Mouse (Mus musculus) forebrain, embryonic 15.5 days (tissue): ENCODE data around the gene Rasal2. TPM values are rescaled to one million over a fixed set of nuclear protein-coding genes. Genes with fewer than 3 reads are reported as not detected.
"Not testable (repeated sequence)": the region's sequence is repeated elsewhere in the genome, so short reads cannot be mapped to it uniquely, and the experiment has no call there.

Experiments used
- ATAC-seq: fragments of 200-750 bp; cut with Nextera tagmentation; replicated peaks from 2 replicates; pipeline ENCODE4 v1.8.0; 2017; ENCODE audit warnings: mild to moderate bottlenecking, moderate TSS enrichment, moderate library complexity
- H3K27ac ChIP-seq: fragments of 300-500 bp; sonication (generic); replicated peaks from 2 replicates; pipeline ENCODE4 v1.5.1; 2015; ENCODE audit warnings: mild to moderate bottlenecking, inconsistent platforms
- H3K27me3 ChIP-seq: fragments of 300-500 bp; sonication (generic); 2 replicates; pipeline ENCODE4 v1.6.1; 2015; ENCODE audit warnings: inconsistent platforms
- H3K36me3 ChIP-seq: fragments of 300-500 bp; sonication (generic); 2 replicates; pipeline ENCODE4 v1.6.1; 2015; ENCODE audit warnings: mild to moderate bottlenecking, inconsistent platforms
- H3K4me1 ChIP-seq: fragments of 300-500 bp; sonication (generic); 2 replicates; pipeline ENCODE4 v1.6.1; 2015; ENCODE audit warnings: inconsistent platforms
- H3K4me2 ChIP-seq: fragments of 300-500 bp; sonication (generic); replicated peaks from 2 replicates; pipeline ENCODE4 v1.6.1; 2015; ENCODE audit warnings: mild to moderate bottlenecking, inconsistent platforms
- H3K4me3 ChIP-seq: fragments of 300-500 bp; sonication (generic); 2 replicates; pipeline ENCODE4 v1.5.1; 2015; ENCODE audit warnings: mild to moderate bottlenecking, inconsistent platforms
- H3K9ac ChIP-seq: fragments of 300-500 bp; sonication (generic); replicated peaks from 2 replicates; pipeline ENCODE4 v1.6.1; 2015; ENCODE audit warnings: mild to moderate bottlenecking, inconsistent platforms
- H3K9me3 ChIP-seq: fragments of 300-500 bp; sonication (generic); 2 replicates; pipeline ENCODE4 v1.6.1; 2016; ENCODE audit warnings: inconsistent platforms
- WGBS: fragments of 180-500 bp; shearing (Covaris S2); methylation state at CpG from one replicate; pipeline ENCODE4 v1.1.7; 2015; ENCODE audit warnings: mixed read lengths; 5-methylcytosine and 5-hydroxymethylcytosine counted together
- polyA plus RNA-seq: library from polyadenylated mRNA; unstranded; fragments of >200 nt; fragmentation: Nextera tagmentation; extraction: Ambion mirVana; gene quantifications from 2 replicates; pipeline ENCODE4 v1.2.1, GENCODE M21; 2015

Rasal2 gene
- polyA plus RNA-seq, 1 experiment from 2014 or later, result 36.6 TPM

GRCm38 (mm10) chr1:157253600-157254490, 158.6 kb downstream of the Rasal2 start:
- H3K9me3 ChIP-seq, result no peaks in the 10 kb centered on the region
- peak overlapping the region; percentile 31 for H3K27ac ChIP-seq
- peaks cover 19% of the 10 kb centered on the region for H3K4me1 ChIP-seq
- no peaks in the 10 kb centered on the region for H3K27me3 ChIP-seq
- H3K4me3 ChIP-seq, result no peak overlapping the region
- H3K4me2 ChIP-seq, result no peak overlapping the region
- H3K36me3 ChIP-seq, result no peaks in the 10 kb centered on the region
- ATAC-seq, result 0 out of 2 replicates have a peak, but pooled peaks have one; percentile 46
- no peak overlapping the region for H3K9ac ChIP-seq
- WGBS, result 52% methylated on average over 9 of the region's 9 CpGs

- Histone ChIP-seq H3K27me3 (no peaks in the 10 kb centered on the region), H3K27ac (no peak overlapping the region), H3K9ac (no peak overlapping the region), H3K4me3 (no peak overlapping the region), H3K9me3 (no peaks in the 10 kb centered on the region), H3K36me3 (no peaks in the 10 kb centered on the region), H3K4me1 (peaks cover 21% of the 10 kb centered on the region), H3K4me2 (no peak overlapping the region)
- 94% methylated on average over 3 of the region's 3 CpGs for WGBS
- ATAC-seq, result no peak
Measured at GRCm38 (mm10) chr1:157248112-157248511, 164.3 kb downstream of the Rasal2 start.

- Histone ChIP-seq H3K9me3 (no peaks in the 10 kb centered on the region), H3K4me2 (no peak overlapping the region), H3K4me1 (peaks cover 21% of the 10 kb centered on the region), H3K36me3 (no peaks in the 10 kb centered on the region), H3K27me3 (no peaks in the 10 kb centered on the region), H3K4me3 (no peak overlapping the region), H3K9ac (no peak overlapping the region), H3K27ac (no peak overlapping the region)
- 58% methylated on average over 3 of the region's 3 CpGs for WGBS
- ATAC-seq, result no peak
Measured at GRCm38 (mm10) chr1:157247341-157247740, 165.1 kb downstream of the Rasal2 start.

- Histone ChIP-seq H3K4me3 (no peak overlapping the region), H3K4me2 (no peak overlapping the region), H3K9me3 (no peaks in the 10 kb centered on the region), H3K4me1 (peaks cover 21% of the 10 kb centered on the region), H3K27me3 (no peaks in the 10 kb centered on the region), H3K9ac (no peak overlapping the region), H3K27ac (no peak overlapping the region), H3K36me3 (no peaks in the 10 kb centered on the region)
- 83% methylated on average over 1 of the region's 1 CpGs for WGBS
- ATAC-seq, result no peak
Measured at GRCm38 (mm10) chr1:157246779-157247178, 165.6 kb downstream of the Rasal2 start.

- Histone ChIP-seq H3K9ac (peak overlapping the region; percentile 60), H3K27me3 (no peaks in the 10 kb centered on the region), H3K4me1 (peaks cover 21% of the 10 kb centered on the region), H3K9me3 (no peaks in the 10 kb centered on the region), H3K4me3 (peak overlapping the region; percentile 43), H3K4me2 (peak overlapping the region; percentile 43), H3K27ac (peak overlapping the region; percentile 93), H3K36me3 (no peaks in the 10 kb centered on the region)
- ATAC-seq, result peak; percentile 71
- 12% methylated on average over 5 of the region's 5 CpGs for WGBS
Measured at GRCm38 (mm10) chr1:157244453-157244790, 168.0 kb downstream of the Rasal2 start.

- Histone ChIP-seq H3K4me1 (peaks cover 21% of the 10 kb centered on the region), H3K36me3 (no peaks in the 10 kb centered on the region), H3K9ac (peak overlapping the region; percentile 60), H3K9me3 (no peaks in the 10 kb centered on the region), H3K4me2 (peak overlapping the region; percentile 43), H3K27me3 (no peaks in the 10 kb centered on the region), H3K4me3 (peak overlapping the region; percentile 43), H3K27ac (peak overlapping the region; percentile 93)
- WGBS, result 12% methylated on average over 7 of the region's 7 CpGs
- peak; percentile 78 for ATAC-seq
Measured at GRCm38 (mm10) chr1:157243576-157244452, 168.6 kb downstream of the Rasal2 start.

- H3K4me3 ChIP-seq, result no peak overlapping the region
- no peak overlapping the region for H3K9ac ChIP-seq
- ATAC-seq, result no peak
- H3K4me2 ChIP-seq, result no peak overlapping the region
- 100% methylated on average over 1 of the region's 1 CpGs for WGBS
- H3K36me3 ChIP-seq, result no peaks in the 10 kb centered on the region
- H3K27ac ChIP-seq, result no peak overlapping the region
- H3K27me3 ChIP-seq, result no peaks in the 10 kb centered on the region
- peaks cover 13% of the 10 kb centered on the region for H3K4me1 ChIP-seq
- no peaks in the 10 kb centered on the region for H3K9me3 ChIP-seq
Measured at GRCm38 (mm10) chr1:157239687-157240086, 172.7 kb downstream of the Rasal2 start.

- not testable (repeated sequence) for H3K9ac ChIP-seq, H3K27me3 ChIP-seq, H3K27ac ChIP-seq, H3K36me3 ChIP-seq, H3K4me1 ChIP-seq, H3K4me3 ChIP-seq, H3K9me3 ChIP-seq, H3K4me2 ChIP-seq, ATAC-seq
- WGBS, result 99% methylated on average over 4 of the region's 4 CpGs
Measured at GRCm38 (mm10) chr1:157236650-157237344, 175.6 kb downstream of the Rasal2 start.

GRCm38 (mm10) chr1:157233451-157233850, 178.9 kb downstream of the Rasal2 start:
- no peak for ATAC-seq
- no peaks in the 10 kb centered on the region for H3K9me3 ChIP-seq
- no peak overlapping the region for H3K4me2 ChIP-seq
- peaks cover 10% of the 10 kb centered on the region for H3K4me1 ChIP-seq
- no peak overlapping the region for H3K4me3 ChIP-seq
- WGBS, result 86% methylated on average over 2 of the region's 2 CpGs
- H3K9ac ChIP-seq, result no peak overlapping the region
- no peaks in the 10 kb centered on the region for H3K36me3 ChIP-seq
- H3K27ac ChIP-seq, result no peak overlapping the region
- no peaks in the 10 kb centered on the region for H3K27me3 ChIP-seq

GRCm38 (mm10) chr1:157232372-157232771, 180.0 kb downstream of the Rasal2 start:
- no peaks in the 10 kb centered on the region for H3K9me3 ChIP-seq
- no peaks in the 10 kb centered on the region for H3K36me3 ChIP-seq
- 38% methylated on average over 4 of the region's 4 CpGs for WGBS
- no peak for ATAC-seq
- H3K27ac ChIP-seq, result no peak overlapping the region
- H3K9ac ChIP-seq, result no peak overlapping the region
- no peaks in the 10 kb centered on the region for H3K27me3 ChIP-seq
- peaks cover 10% of the 10 kb centered on the region for H3K4me1 ChIP-seq
- no peak overlapping the region for H3K4me2 ChIP-seq
- no peak overlapping the region for H3K4me3 ChIP-seq

GRCm38 (mm10) chr1:157231016-157231415, 181.4 kb downstream of the Rasal2 start:
- H3K27ac ChIP-seq, result 0 out of 2 replicates have a peak overlapping the region, but pooled peaks have one; percentile 7
- no peak for ATAC-seq

More at GRCm38 (mm10) chr1:157231016-157231415, 181.4 kb downstream of the Rasal2 start:
- no peaks in the 10 kb centered on the region for H3K9me3 ChIP-seq
- H3K4me1 ChIP-seq, result peaks cover 10% of the 10 kb centered on the region
- peak overlapping the region; percentile 36; the same call in 1 of the 2 replicates for H3K9ac ChIP-seq
- no peaks in the 10 kb centered on the region for H3K27me3 ChIP-seq
- no peak overlapping the region for H3K4me3 ChIP-seq
- peak overlapping the region; percentile 31 for H3K4me2 ChIP-seq
- no peaks in the 10 kb centered on the region for H3K36me3 ChIP-seq
- 12% methylated on average over 8 of the region's 8 CpGs for WGBS
